Mouse (Mus musculus) B cell, adult 2 months (primary cell): ENCODE data around the gene Gp9.

ENCODE experiments used
- DNase-seq, 2 experiments: peaks; one replicate each; pipeline ENCODE4 v3.0.0; 2022

The Gp9 gene

GRCm38 (mm10) chr6:87777842-87778241 lies at the start of gene Gp9:
Gp9 (plus strand) TSS chr6:87778072.
- DNase-seq: no peak

GRCm38 (mm10) chr6:87728102-87728501 lies 49.8 kb upstream of the Gp9 start:
- DNase-seq: no peak

GRCm38 (mm10) chr6:87730141-87730540 lies 47.7 kb upstream of the Gp9 start:
- no peak for DNase-seq

- DNase-seq: peak in 1 of 2 experiments; percentile 9
These were observed 47.0 kb upstream of the Gp9 start, which contains the start of gene Efcc1 for GRCm38 (mm10) chr6:87730591-87731462. Efcc1 (plus strand) TSS chr6:87730869.

GRCm38 (mm10) chr6:87731463-87732095 lies 46.3 kb upstream of the Gp9 start:
- DNase-seq: no peak

GRCm38 (mm10) chr6:87732151-87733011 lies 45.5 kb upstream of the Gp9 start:
- DNase-seq: no peak

GRCm38 (mm10) chr6:87733131-87733930 lies 44.5 kb upstream of the Gp9 start:
- DNase-seq: no peak

- DNase-seq: no peak
These were observed 43.7 kb upstream of the Gp9 start for GRCm38 (mm10) chr6:87734136-87734535.

GRCm38 (mm10) chr6:87736923-87737322 lies 40.9 kb upstream of the Gp9 start:
- no peak for DNase-seq

GRCm38 (mm10) chr6:87737921-87738626 lies 39.8 kb upstream of the Gp9 start:
- no peak for DNase-seq

GRCm38 (mm10) chr6:87739898-87740297 lies 38.0 kb upstream of the Gp9 start:
- DNase-seq: no peak

- DNase-seq: no peak
These were observed 37.4 kb upstream of the Gp9 start for GRCm38 (mm10) chr6:87740496-87740895.

GRCm38 (mm10) chr6:87741978-87742377 lies 35.9 kb upstream of the Gp9 start:
- peak; percentile 27 for DNase-seq

- peak; percentile 72 to 74 for DNase-seq
These were observed 35.1 kb upstream of the Gp9 start for GRCm38 (mm10) chr6:87742804-87743203.

GRCm38 (mm10) chr6:87743281-87743680 lies 34.6 kb upstream of the Gp9 start:
- DNase-seq: peak; percentile 25 to 28

- no peak for DNase-seq
These were observed 33.2 kb upstream of the Gp9 start for GRCm38 (mm10) chr6:87744632-87745031.

- DNase-seq: no peak
These were observed 32.6 kb upstream of the Gp9 start for GRCm38 (mm10) chr6:87745301-87745700.

GRCm38 (mm10) chr6:87746059-87746458 lies 31.8 kb upstream of the Gp9 start:
- no peak for DNase-seq

GRCm38 (mm10) chr6:87746849-87747248 lies 31.0 kb upstream of the Gp9 start:
- DNase-seq: no peak

- no peak for DNase-seq
These were observed 29.8 kb upstream of the Gp9 start for GRCm38 (mm10) chr6:87748078-87748477.

GRCm38 (mm10) chr6:87748531-87748930 lies 29.3 kb upstream of the Gp9 start:
- DNase-seq: no peak
